Mouse (Mus musculus) thymus, postnatal 14 days (tissue): ENCODE data around the gene Gm8279.
"Not testable (repeated sequence)": the region's sequence is repeated elsewhere in the genome, so short reads cannot be mapped to it uniquely, and the experiment has no call there.

ENCODE experiments used
- DNase-seq: peaks from one replicate; pipeline ENCODE4 v3.0.0; 2021

Gm8279 gene

GRCm38 (mm10) chr14:5131219-5131618 is at the start of gene Gm8279:
Gene Gm8279 (plus strand): TSS chr14:5131519.
- DNase-seq, result not testable (repeated sequence)

DNA sequence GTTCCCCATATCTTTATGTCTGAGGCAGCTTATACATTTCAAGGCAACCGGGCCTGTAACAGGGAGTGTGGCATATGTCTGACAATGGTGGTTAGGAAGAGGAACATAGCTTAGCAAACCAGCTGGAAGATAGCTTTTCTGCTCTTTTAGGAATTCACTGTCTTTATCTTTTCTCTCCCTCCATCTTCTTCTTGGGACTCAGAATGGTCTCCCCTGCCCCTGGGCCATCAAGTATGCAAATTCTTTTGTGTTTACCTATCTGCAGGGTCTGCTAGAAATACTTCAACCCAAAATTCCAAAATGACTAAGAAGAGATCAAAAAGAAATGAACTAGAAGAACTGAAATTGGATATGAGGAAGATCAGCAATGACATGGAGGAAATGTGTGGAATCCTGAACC is 32.9 kb downstream of the Gm8279 start, which contains the start of gene Gm3317:
TSS of gene Gm3317 (plus strand) at position 301 of the 400 bp plus-strand sequence.
- not testable (repeated sequence) for DNase-seq

DNA sequence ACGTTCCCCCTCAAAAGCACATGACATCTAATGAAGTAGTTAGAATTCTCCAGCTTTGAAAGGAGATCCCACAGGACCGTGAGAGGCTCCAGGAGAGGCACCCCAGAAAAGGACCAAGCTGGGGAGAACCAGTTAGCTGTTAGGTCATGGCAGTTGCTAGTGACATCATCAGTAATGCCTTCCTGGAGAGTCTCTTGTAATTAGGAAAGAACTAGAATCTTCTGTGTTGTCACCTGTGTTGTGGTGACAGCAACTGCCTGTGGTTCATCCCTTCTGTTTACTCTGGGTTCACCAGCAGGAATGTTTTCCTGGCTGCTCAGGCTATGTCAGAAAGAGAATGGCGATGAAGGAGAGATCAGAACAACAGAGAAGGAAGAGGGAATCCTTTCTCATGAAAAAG is 54.2 kb downstream of the Gm8279 start, which contains the start of gene Gm8271:
TSS of gene Gm8271 (plus strand) at position 301 of the 400 bp plus-strand sequence.
- DNase-seq, result not testable (repeated sequence)
